Mouse (Mus musculus): ENCODE measurements around the gene Hoxa6. TPM values are rescaled to one million over a fixed set of nuclear protein-coding genes. Genes with fewer than 3 reads are reported as not detected.

Gene Hoxa6
- polyA plus RNA-seq, 1 experiment from 2014 or later, result 1.2 TPM

DNA sequence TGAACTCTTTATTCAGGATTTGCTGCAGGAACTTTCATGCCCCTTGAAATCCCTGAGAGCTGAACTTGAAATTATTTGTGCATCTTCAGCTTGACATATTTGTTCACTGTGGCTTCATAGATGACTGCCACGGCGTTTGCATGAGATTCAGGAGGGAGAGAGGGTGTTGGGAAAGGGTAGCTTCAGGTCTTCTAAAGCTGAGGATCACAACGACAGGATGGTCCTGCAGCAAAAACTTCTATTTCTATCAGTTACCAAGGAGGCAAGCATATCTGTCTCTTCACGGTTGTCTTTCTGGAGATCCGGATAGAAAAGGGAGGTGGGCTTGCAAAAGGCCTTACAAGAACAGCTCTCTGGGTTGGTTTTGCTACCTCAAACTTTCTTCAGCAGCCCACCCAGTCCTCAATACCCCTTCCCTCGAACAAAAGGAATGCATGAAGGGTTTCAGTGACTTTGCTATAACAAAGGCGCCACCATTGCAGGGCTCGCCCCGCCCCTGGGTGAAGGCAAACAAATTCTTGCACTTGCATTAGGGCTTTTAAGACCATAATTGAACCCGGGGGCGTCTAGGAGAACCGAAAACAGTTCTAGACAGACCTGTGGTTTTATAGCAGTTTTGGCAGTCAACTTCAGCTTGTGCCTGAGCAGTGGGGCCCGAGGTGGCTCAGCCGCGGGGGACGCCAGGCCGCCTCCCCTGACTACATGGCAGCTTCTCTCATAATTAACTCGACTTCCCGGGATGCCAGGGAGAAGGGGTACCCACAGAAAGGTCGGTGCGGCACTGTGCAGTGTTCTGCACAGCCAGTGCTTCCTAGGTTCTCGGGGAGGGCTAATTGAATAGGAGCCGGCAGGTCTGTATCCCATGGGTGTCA lies 39.5 kb upstream of the Hoxa6 start:
- Histone ChIP-seq H3K36me3 (peaks cover 16% of the 10 kb centered on the region; the same call in 1 of the 2 replicates), H3K9ac (peak overlapping the region; percentile 100), H3K4me1 (peaks cover 47% of the 10 kb centered on the region), H3K27ac (peak overlapping the region; percentile 97), H3K4me3 (peak overlapping the region; percentile 95), H3K27me3 (peaks cover 13% of the 10 kb centered on the region), H3K4me2 (replicated peaks) (peak overlapping the region; percentile 75), H3K9me3 (no peaks in the 10 kb centered on the region)
- 3% methylated on average over 23 of the region's 23 CpGs for WGBS
- ATAC-seq (ENCODE audit: low FRiP score, low read depth), result no peak

GRCm38 (mm10) chr6:52246916-52247315 lies 38.4 kb upstream of the Hoxa6 start:
- 7% methylated on average over 3 of the region's 3 CpGs for WGBS
- Histone ChIP-seq H3K9me3 (no peaks in the 10 kb centered on the region), H3K27me3 (peaks cover 17% of the 10 kb centered on the region), H3K4me1 (peaks cover 50% of the 10 kb centered on the region), H3K4me2 (replicated peaks) (peak overlapping the region; percentile 75), H3K9ac (peak overlapping the region; percentile 100), H3K4me3 (peak overlapping the region; percentile 95), H3K36me3 (peaks cover 11% of the 10 kb centered on the region; the same call in 1 of the 2 replicates), H3K27ac (peak overlapping the region; percentile 99)
- no peak for ATAC-seq (ENCODE audit: low FRiP score, low read depth)

- H3K9ac ChIP-seq, result peak overlapping the region; percentile 100
- peaks cover 11% of the 10 kb centered on the region; the same call in 1 of the 2 replicates for H3K36me3 ChIP-seq
- H3K9me3 ChIP-seq, result no peaks in the 10 kb centered on the region
- peak overlapping the region; percentile 99 for H3K27ac ChIP-seq
- H3K4me2 ChIP-seq (replicated peaks), result peak overlapping the region; percentile 75
- H3K4me1 ChIP-seq, result peaks cover 50% of the 10 kb centered on the region
- WGBS, result under 1% methylated on average over 26 of the region's 26 CpGs
- peak overlapping the region; percentile 95 for H3K4me3 ChIP-seq
- no peak for ATAC-seq (ENCODE audit: low FRiP score, low read depth)
- H3K27me3 ChIP-seq, result peaks cover 14% of the 10 kb centered on the region
Observed at GRCm38 (mm10) chr6:52246403-52246803, 37.9 kb upstream of the Hoxa6 start.

- H3K36me3 ChIP-seq, result peaks cover 11% of the 10 kb centered on the region; the same call in 1 of the 2 replicates
- peaks cover 12% of the 10 kb centered on the region for H3K27me3 ChIP-seq
- ATAC-seq (ENCODE audit: low FRiP score, low read depth), result peak; percentile 59
- under 1% methylated on average over 20 of the region's 20 CpGs for WGBS
- peak within 1 kb of the TSS; percentile 99 for H3K27ac ChIP-seq
- H3K9ac ChIP-seq, result peak within 1 kb of the TSS; percentile 100
- no peaks in the 10 kb centered on the region for H3K9me3 ChIP-seq
- H3K4me2 ChIP-seq (replicated peaks), result peak within 1 kb of the TSS; percentile 75
- peaks cover 50% of the 10 kb centered on the region for H3K4me1 ChIP-seq
- H3K4me3 ChIP-seq, result peak within 1 kb of the TSS; percentile 95
Observed at GRCm38 (mm10) chr6:52245757-52246142, 37.2 kb upstream of the Hoxa6 start, which contains the start of gene Hoxa11. Gene Hoxa11 (minus strand): TSS chr6:52245810.

DNA sequence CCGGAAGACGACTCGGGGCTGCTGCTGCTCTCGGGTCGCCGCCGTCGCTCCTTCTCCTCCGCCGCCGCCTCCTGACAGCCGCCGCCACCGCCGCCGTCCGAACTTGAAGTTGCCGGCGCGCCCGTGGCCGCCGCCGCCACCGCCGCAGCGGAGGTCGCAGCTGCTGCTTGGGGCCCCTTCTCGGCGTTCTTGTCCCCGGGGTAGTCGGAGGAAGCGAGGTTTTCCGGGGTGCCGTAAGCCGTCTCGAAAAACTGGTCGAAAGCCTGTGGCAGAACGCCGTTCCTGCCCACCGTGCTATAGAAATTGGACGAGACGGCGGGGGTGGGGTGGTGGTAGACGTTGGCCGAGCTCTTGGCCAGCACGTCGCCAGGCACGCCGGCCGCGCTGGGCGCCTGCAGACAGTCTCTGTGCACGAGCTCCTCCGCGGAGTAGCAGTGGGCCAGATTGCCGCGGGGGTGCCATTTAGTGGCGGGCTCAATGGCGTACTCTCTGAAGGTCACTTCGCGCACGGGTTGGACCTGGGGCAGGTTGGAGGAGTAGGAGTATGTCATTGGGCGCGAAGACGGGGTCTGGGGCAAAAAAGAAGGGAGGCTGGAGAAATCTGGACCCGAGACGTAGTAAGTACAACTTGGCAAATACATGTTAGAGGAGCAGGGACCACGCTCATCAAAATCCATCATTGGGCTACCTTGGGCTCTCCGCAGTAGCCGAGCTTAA lies 36.7 kb upstream of the Hoxa6 start:
- Histone ChIP-seq H3K4me2 (replicated peaks) (peak overlapping the region; percentile 75), H3K4me1 (peaks cover 47% of the 10 kb centered on the region), H3K27ac (peak overlapping the region; percentile 99), H3K9me3 (no peaks in the 10 kb centered on the region), H3K27me3 (peaks cover 9% of the 10 kb centered on the region; the same call in 1 of the 2 replicates), H3K36me3 (peaks cover 11% of the 10 kb centered on the region; the same call in 1 of the 2 replicates), H3K9ac (peak overlapping the region; percentile 100), H3K4me3 (peak overlapping the region; percentile 95)
- 0 out of 2 replicates have a peak, but pooled peaks have one; percentile 10 for ATAC-seq (ENCODE audit: low FRiP score, low read depth)
- under 1% methylated on average over 67 of the region's 71 CpGs for WGBS

DNA sequence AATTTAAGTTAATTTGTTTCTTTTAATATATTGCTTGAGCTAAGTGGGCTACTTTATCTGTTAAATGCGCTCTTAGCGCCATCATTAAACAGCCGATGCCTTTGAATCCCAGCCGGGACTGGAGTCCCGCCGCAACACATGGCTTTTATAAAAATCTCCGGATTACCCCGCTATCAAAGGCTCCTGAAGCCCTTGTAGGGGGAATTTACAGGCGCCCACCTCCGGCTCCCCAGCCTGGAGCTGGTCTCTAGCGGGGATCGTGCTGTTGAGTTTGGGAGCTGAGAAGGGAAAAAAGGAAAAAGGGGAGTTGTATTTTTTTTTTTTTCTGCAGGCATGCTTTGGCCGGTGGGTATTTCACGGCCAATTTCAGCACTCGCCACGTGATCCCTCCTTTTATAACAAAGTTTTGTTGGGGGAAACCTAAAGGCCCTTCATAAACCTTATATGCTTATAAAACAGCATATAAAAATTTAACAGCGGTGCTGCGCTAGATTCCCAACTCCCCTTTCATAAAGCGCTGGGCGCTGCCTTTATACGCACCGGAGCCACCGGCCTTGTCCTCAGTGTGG lies 36.0 kb upstream of the Hoxa6 start:
- ATAC-seq (ENCODE audit: low FRiP score, low read depth), result peak; percentile 28; the same call in 1 of the 2 replicates
- H3K9me3 ChIP-seq, result no peaks in the 10 kb centered on the region
- H3K4me3 ChIP-seq, result peak overlapping the region; percentile 95
- H3K27me3 ChIP-seq, result peaks cover 9% of the 10 kb centered on the region; the same call in 1 of the 2 replicates
- peak overlapping the region; percentile 75 for H3K4me2 ChIP-seq (replicated peaks)
- under 1% methylated on average over 23 of the region's 23 CpGs for WGBS
- H3K4me1 ChIP-seq, result peaks cover 41% of the 10 kb centered on the region
- H3K27ac ChIP-seq, result peak overlapping the region; percentile 99
- peak overlapping the region; percentile 100 for H3K9ac ChIP-seq
- H3K36me3 ChIP-seq, result 0 out of 2 replicates have a peak, but pooled peaks cover 4% of the 10 kb centered on the region

DNA sequence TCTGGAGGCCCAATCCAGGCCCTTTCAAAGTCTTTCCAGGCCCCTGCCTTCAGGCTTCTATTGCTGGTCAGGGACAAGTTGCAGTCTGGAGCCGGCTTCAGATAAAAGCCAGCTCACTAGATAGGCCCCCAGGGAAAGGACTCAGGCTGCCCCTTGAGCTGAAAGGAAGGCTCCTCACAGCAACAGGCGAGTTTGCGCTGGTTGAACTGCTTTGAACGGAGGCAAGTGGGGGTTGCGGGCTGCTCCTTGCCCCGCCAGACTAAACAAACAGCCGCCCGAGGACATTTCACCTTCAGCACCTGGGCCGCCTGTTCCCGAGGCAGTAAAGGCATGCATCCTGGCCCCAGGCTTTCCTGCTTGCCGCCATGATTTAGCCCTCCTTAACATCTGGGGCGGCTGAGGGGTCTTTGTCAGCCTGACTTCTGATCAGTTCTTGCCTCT lies 35.2 kb upstream of the Hoxa6 start:
- H3K4me1 ChIP-seq, result peaks cover 33% of the 10 kb centered on the region
- H3K4me3 ChIP-seq, result peak overlapping the region; percentile 95
- H3K9me3 ChIP-seq, result no peaks in the 10 kb centered on the region
- WGBS, result 3% methylated on average over 12 of the region's 12 CpGs
- H3K27ac ChIP-seq, result peak overlapping the region; percentile 99
- peak overlapping the region; percentile 100 for H3K9ac ChIP-seq
- peaks cover 9% of the 10 kb centered on the region; the same call in 1 of the 2 replicates for H3K27me3 ChIP-seq
- H3K36me3 ChIP-seq, result no peaks in the 10 kb centered on the region
- peak overlapping the region; percentile 75 for H3K4me2 ChIP-seq (replicated peaks)
- no peak for ATAC-seq (ENCODE audit: low FRiP score, low read depth)

GRCm38 (mm10) chr6:52242801-52243332 lies 34.3 kb upstream of the Hoxa6 start:
- peak overlapping the region; percentile 95 for H3K4me3 ChIP-seq
- WGBS, result 18% methylated on average over 4 of the region's 4 CpGs
- peak overlapping the region; percentile 99 for H3K27ac ChIP-seq
- H3K36me3 ChIP-seq, result no peaks in the 10 kb centered on the region
- H3K4me1 ChIP-seq, result peaks cover 33% of the 10 kb centered on the region
- H3K9me3 ChIP-seq, result no peaks in the 10 kb centered on the region
- H3K4me2 ChIP-seq (replicated peaks), result peak overlapping the region; percentile 75
- H3K27me3 ChIP-seq, result peaks cover 9% of the 10 kb centered on the region; the same call in 1 of the 2 replicates
- peak overlapping the region; percentile 100 for H3K9ac ChIP-seq
- no peak for ATAC-seq (ENCODE audit: low FRiP score, low read depth)

GRCm38 (mm10) chr6:52241001-52241621 lies 32.6 kb upstream of the Hoxa6 start:
- H3K27ac ChIP-seq, result peak overlapping the region; percentile 100
- WGBS, result 8% methylated on average over 9 of the region's 9 CpGs
- no peaks in the 10 kb centered on the region for H3K9me3 ChIP-seq
- peak overlapping the region; percentile 75 for H3K4me2 ChIP-seq (replicated peaks)
- ATAC-seq (ENCODE audit: low FRiP score, low read depth), result no peak
- H3K4me1 ChIP-seq, result peaks cover 43% of the 10 kb centered on the region
- H3K36me3 ChIP-seq, result 0 out of 2 replicates have a peak, but pooled peaks cover 3% of the 10 kb centered on the region
- peak overlapping the region; percentile 95 for H3K4me3 ChIP-seq
- H3K27me3 ChIP-seq, result peaks cover 9% of the 10 kb centered on the region; the same call in 1 of the 2 replicates
- H3K9ac ChIP-seq, result peak overlapping the region; percentile 100

DNA sequence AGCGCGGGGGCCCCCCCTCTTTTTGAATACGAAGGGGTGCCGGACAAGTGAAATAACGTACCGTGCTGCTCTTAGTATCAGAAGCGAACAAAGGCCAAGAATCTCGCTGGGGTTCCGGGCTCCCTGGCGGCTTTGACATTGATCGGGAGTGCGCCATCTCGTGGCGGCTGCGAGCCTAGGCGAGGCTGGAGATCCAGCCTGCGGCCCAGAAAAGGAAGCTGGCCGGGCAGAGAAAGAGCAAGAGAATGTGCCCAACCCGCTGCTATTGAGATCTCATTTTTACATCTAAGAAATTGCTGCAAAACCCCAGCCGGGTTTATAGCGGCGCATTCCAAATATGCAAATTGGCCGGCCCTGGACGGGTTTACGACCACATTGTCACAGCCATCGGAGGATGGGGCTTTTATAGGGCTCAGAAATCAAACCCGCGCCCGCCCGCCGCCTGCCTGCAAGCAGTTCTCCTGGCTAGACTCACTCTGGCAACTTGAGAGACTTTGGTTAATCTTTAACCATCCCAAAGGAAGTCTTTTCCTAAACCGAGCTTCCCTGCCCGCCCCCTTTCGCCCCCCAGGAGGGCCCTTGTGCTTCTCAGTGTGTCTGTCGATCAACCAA lies 32.0 kb upstream of the Hoxa6 start, which contains the start of gene Hoxa10:
Gene Hoxa10, minus strand, starts transcription at position 466 of the 612 bp plus-strand sequence.
- WGBS, result under 1% methylated on average over 35 of the region's 35 CpGs
- H3K27me3 ChIP-seq, result peaks cover 9% of the 10 kb centered on the region; the same call in 1 of the 2 replicates
- 0 out of 2 replicates have a peak, but pooled peaks cover 6% of the 10 kb centered on the region for H3K36me3 ChIP-seq
- peak within 1 kb of the TSS; percentile 75 for H3K4me2 ChIP-seq (replicated peaks)
- H3K27ac ChIP-seq, result peak within 1 kb of the TSS; percentile 100
- H3K4me1 ChIP-seq, result peaks cover 49% of the 10 kb centered on the region
- H3K9ac ChIP-seq, result peak within 1 kb of the TSS; percentile 100
- peak within 1 kb of the TSS; percentile 95 for H3K4me3 ChIP-seq
- peak; percentile 52 for ATAC-seq (ENCODE audit: low FRiP score, low read depth)
- no peaks in the 10 kb centered on the region for H3K9me3 ChIP-seq

All from limb, embryonic 13.5 days (tissue).